Mouse (Mus musculus) layer of hippocampus, postnatal 14 days (tissue): ENCODE measurements around the gene Coa3. TPM values are rescaled to one million over a fixed set of nuclear protein-coding genes. Genes with fewer than 3 reads are reported as not detected.

ENCODE experiments used
- DNase-seq, 2 experiments: peaks; one replicate each; pipeline ENCODE4 v3.0.0; 2021 to 2022; ENCODE audit warnings: low spot score in 2 of 2, mixed read lengths in 1 of 2
- total RNA-seq, 2 experiments: library from RNA; stranded (reverse); gene quantifications; 2 replicates each; pipeline ENCODE4 v1.2.3; 2021

The Coa3 gene
- total RNA-seq, 2 experiments from 2014 or later: 82.2 to 93.7 TPM

DNA sequence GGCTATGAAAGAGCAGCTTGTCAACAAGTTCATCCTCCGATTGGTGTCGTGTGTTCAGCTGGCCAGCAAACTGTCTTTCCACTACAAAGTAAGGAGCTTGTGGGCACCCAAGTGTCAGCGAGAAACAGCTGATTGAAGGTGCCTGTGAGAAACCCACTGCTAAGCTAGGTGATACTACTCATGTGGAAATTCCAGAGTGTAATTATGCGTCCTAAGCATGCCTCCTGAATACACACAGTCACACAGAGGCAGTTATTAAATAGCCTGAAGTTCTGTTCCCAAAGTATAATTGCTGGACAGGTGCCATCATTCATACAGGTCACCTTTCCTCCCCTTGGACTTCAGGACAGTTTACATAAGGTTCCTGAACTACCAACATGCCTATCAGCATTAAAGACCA, 4.9 kb upstream of the Coa3 start:
- no peak for DNase-seq

- no peak for DNase-seq
Observed at GRCm38 (mm10) chr11:101282896-101283295, 4.0 kb upstream of the Coa3 start.

DNA sequence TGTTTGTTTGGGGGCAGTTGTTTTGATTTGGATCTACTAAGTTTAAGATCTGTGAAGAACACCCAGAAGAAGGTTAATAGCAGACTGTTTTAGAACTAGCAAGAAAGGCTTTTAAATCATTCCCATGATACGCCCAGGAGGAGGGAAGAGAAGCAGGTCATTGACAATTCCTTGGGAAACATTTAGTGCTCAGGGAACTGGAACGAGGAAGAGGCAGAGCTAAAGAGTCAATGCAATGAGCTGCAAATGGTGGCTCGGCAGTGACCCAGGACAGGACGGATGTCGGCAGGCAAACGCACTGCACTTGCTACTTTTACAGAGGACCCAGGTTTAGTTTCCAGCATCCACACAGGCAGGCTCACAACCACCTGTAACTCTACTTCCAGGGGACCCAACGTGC, 1.9 kb upstream of the Coa3 start:
- no peak for DNase-seq

GRCm38 (mm10) chr11:101279193-101279569, 267 bp upstream of the Coa3 start:
- no peak for DNase-seq

- peak in 1 of 2 experiments; percentile 34 for DNase-seq
Observed at GRCm38 (mm10) chr11:101277381-101278222, 1.3 kb downstream of the Coa3 start.

GRCm38 (mm10) chr11:101276319-101277070, 2.4 kb downstream of the Coa3 start:
- DNase-seq: no peak

DNA sequence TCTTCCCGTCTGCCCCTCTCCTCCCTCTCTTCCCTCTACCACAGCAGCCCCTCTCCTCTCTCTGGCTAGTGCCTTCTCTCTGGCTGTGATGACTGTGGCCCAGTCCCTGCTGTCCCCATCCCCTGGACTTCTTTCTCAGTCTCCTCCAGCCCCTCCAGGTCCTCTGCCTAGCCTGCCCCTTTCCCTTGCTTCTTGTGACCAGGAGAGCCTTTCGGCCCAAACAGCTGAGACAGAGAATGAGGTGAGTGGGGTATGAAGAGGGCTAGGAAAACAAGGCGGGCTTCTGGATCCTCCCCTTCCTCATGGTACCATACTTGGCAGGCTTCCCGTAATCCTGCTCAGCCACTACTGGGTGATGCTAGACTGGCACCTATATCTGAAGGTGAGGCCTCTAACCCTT, 3.6 kb downstream of the Coa3 start:
- DNase-seq: no peak

DNA sequence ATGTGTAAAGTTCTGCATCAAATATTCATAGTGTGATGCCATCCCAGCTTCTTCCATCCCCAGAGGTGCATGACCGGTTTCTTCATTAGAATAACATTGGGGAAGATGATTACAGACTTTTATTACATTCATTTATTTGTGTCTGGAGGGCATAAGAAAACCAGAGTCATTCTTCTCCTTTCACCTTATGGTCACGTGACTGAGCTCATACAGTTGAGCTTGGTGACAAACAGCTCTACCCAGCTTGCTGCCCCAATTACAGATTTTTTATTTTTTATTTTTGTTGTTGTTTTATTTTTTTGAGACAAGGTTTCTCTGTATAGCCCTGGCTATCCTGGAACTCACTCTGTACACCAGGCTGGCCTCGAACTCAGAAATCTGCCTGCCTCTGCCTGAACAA, 6.5 kb downstream of the Coa3 start:
- DNase-seq: no peak

DNA sequence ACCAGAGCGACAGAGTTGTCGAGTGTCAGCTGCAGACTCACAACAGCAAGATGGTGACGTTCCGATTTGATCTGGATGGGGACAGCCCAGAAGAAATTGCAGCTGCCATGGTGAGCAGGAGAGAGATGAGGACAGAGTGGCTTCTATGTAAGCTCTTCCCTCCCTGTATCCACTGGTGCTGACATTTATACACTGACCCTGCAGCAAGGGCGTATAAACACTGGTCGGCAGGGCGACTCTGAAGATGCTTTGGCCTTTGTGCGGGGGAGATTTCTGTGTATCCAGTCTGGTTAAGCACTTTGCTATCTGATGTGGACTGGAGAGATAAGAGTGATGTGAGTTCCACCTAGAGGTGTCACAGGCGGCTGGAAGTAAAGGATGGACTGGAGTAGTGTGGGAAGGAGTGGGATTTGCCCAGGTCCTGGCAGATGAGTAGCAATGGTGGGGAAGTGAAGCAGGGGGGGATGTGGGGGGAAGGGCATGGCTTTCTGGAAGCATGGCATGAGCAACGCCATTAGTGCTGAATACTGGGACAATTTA, 9.3 kb downstream of the Coa3 start:
- DNase-seq: no peak

DNA sequence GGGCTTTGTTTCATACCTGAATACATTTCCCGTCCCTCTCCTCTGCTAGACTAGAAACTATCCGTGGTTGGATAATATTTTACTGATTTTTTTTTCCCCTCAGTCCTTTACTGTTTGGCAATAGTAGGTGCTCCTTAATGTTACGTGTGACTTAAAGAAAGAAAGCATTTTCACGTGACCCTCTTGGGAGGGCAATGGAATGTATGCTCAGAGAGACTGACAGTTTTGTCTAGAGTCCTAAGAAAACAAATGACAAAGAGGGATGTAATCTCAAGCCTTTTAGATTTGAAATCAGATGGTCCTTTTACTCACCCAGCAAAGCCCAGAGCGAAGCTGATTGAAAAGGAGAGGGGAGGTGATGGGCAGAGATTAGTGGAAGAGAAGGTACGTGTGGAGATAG, 13.0 kb downstream of the Coa3 start:
- DNase-seq: no peak

DNA sequence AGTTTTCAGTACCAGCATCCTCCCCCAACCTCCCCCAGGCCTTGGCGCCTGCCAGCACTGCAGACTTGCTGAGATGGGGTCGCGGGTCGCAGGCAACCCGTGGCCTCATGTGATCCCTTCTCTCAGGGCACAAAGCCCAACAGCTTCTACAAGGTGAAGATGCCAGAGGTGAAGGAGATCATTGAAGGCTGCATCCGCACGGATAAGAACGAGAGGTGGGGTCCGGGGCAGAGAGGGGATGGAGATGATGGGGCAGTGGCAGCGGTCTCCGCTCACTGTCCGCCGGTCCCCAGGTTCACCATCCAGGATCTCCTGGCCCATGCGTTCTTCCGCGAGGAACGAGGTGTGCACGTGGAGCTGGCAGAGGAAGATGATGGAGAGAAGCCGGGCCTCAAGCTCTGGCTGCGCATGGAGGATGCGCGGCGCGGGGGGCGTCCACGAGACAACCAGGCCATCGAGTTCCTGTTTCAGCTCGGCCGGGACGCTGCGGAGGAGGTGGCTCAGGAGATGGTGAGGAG, 13.9 kb downstream of the Coa3 start:
- no peak for DNase-seq

DNA sequence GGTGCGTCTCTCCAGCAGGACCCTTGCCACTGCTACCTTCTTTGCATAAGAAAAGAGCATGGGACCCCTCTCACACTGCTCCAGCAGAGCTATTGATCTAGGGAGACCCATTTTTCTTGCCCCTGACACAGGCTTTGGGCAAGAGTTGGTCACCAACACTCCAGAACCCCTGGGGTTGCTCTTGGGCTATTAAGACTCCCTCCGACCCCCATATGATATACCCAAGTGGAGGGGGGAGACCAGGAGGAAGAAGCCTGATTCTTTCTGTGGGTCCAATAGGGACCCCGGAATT, 15.0 kb downstream of the Coa3 start:
- no peak for DNase-seq

DNA sequence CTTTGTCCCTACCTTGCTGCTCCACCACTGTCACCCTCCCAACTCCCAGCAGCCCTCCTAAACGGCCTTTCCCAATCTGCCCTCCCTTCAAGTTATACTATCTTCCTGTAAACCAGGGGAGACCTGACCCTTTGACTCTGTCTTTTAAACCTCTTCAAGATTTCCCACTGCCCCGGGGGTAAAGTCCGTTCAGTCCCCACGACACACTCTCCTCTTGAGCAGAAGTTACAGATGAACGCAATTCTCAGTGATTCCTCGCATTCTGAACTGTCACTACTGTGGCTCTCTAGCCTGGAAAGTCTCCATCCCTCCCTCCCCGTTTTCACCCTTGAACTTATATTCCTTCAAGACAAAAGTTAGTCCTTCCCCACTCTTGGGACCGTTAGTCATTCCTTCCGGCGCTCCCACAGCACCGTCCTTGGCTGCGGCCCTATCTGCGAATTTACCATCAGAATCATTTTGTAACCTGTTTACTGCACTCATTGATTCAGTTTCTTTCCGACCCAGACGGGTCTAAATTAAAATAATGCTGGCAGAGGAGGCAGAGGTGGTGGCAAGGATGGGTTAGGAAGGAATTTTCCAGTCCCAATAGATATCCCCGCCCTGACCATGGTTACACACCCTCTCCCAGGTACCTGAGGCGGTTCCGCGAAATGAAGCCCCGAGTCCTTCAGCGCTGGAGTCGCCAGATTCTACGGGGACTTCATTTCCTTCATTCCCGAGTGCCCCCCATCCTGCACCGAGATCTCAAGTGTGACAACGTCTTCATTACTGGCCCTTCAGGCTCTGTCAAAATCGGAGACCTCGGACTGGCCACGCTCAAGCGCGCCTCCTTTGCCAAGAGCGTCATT, 15.6 kb downstream of the Coa3 start:
- no peak for DNase-seq

- DNase-seq: no peak
Observed at GRCm38 (mm10) chr11:101262272-101262967, 16.5 kb downstream of the Coa3 start.

DNA sequence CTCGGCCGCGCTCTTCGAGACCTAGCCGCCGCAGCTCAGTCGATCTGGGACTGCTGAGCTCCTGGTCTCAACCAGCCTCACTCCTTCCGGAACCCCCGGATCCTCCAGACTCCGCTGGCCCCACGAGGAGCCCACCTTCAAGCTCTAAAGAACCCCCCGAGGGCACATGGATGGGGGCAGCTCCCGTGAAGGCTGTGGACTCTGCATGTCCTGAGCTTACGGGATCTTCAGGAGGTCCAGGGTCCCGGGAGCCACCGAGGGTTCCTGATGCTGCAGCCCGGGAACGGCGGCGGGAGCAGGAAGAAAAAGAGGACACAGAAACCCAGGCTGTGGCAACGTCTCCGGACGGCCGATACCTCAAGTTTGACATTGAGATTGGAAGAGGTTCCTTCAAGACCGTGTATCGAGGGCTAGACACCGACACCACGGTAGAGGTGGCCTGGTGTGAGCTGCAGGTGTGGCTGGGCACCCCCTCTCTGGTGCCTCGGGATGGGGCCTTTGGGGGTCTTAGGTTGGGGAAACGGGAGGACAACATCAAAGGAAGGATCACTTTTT, 18.0 kb downstream of the Coa3 start:
- DNase-seq: peak in 1 of 2 experiments; percentile 31

GRCm38 (mm10) chr11:101259948-101260825, 18.7 kb downstream of the Coa3 start, which contains the start of gene Wnk4:
Gene Wnk4 (plus strand): TSS chr11:101260567.
- DNase-seq: peak in 1 of 2 experiments; percentile 42

DNA sequence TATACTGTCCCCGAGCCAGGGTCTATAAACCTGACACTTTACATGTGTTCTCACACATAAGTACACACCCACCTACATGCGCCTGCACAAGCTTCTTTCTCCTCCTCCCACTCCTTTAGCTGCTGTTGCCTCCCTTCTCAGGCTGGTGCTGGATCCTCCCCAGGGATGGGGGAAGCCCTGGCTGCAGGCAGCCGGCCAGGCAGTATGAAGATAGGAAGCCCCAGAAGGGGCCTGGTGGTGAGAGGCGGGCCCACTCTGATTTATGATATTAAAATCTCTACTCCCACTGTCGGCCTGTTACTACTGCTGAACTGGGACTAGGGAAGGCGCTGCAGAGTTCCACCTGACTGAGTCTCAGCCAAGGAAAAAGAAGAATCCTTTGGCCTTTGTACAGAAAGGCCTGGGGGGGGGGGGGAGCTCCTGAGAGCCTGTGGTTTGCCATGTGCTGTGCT, 19.6 kb downstream of the Coa3 start:
- DNase-seq: peak; percentile 52 to 78

DNA sequence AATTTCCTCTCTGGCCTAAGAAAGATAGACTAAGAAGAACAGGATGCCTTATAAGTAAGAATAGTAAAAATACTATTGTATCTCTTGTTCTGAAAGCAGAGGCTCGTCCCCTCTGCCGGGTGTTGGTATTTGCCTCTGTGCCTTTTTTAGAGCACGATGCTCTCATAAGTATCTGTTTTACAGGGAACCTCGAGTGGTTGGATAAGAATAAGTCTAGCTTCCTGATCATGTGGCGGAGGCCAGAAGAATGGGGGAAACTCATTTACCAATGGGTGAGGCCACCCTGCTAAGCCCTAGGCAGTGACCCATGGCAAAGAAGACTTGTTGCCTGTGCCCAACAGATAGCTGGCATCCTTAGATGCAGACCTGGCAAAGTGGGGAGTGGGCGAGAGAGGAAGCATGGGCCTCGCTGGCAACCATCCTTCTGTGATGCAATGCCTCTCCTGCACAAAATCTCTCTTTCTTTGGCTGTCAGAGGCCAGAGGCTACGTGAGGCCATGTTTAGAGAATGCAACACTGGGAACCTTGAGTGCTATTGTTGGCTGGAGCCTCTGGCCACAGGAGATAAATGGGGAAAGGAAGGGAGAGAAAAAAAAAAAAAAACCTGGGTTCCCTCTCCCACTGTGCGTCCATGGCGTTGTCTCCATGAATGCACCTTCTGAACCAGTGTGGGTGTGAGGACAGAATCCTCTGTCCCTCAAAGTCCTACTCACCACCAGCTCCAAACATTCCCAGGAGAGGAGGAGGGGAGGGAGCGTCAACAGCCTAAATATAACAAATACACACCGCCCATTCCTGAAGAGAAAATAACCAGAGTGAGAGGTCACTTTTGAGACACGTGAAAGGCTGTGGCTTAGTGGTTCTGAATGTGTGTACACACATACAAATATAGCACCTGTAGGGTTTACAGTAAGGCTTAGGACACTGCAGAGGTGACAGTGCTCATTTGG, 22.8 kb downstream of the Coa3 start:
- DNase-seq: no peak
